In genomic region chr1:189715915-189716797, GRCm38 (mm10) we compare ENCODE assay signal across 9 mouse cellular contexts. TPM values are rescaled to one million over a fixed set of nuclear protein-coding genes. Genes with fewer than 3 reads are reported as not detected.
A peak's percentile ranks its signal among the peaks of the same experiment; 100 is the strongest.
DNase-seq lines count a peak whose midpoint lies in the region; ATAC-seq lines count a peak whose summit lies in the region.
"Had no signal": no experiment of that assay in that cellular context is flagged by ENCODE, and none has a peak within 500 bp of the region (broad histone marks: within the 10 kb centered on the region; RNA-seq: fewer than 3 reads in every experiment).

No protein-coding gene starts in this region.

- no peak overlapping the region for H3K9ac ChIP-seq in forebrain, embryonic 11.5 days (ENCODE audit: low read length)
- H3K9ac ChIP-seq: hindbrain, embryonic 14.5 days had no signal

- no peaks in the 10 kb centered on the region; the same call in 1 of the 2 replicates for H3K9me3 ChIP-seq in forebrain, embryonic 11.5 days (ENCODE audit: control insufficient read depth, low read length)

- no peak overlapping the region for H3K4me3 ChIP-seq in forebrain, embryonic 11.5 days (ENCODE audit: low read depth, low read length)

- peak; percentile 40; the same call in 1 of the 2 replicates for ATAC-seq in erythroblast, adult 5-6 weeks (replicated peaks; ENCODE audit: low FRiP score, poor library complexity, severe bottlenecking)
- ATAC-seq in megakaryocyte progenitor cell, adult 5-6 weeks (replicated peaks; ENCODE audit: poor library complexity): peak; percentile 70
- ATAC-seq in forebrain, embryonic 11.5 days (replicated peaks; ENCODE audit: low FRiP score): no peak

- DNase-seq in adrenal gland, adult (ENCODE audit: inconsistent age in 2 of 2, low spot score in 1 of 2): peak; percentile 24 to 60
- no peak for DNase-seq in adrenal gland, postnatal 4 days (ENCODE audit: low spot score in 2 of 2)
- DNase-seq in lung, adult 18-20 months: peak; percentile 33 to 42
- no peak for DNase-seq in lung, postnatal 14 days
- DNase-seq in forebrain, embryonic 11.5 days (ENCODE audit: low spot score): no peak
- DNase-seq in thymus, postnatal 0 days (ENCODE audit: low spot score): no peak

- 77% methylated on average over 19 of the region's 19 CpGs for WGBS in forebrain, embryonic 11.5 days

- H3K36me3 ChIP-seq in forebrain, embryonic 11.5 days (ENCODE audit: control insufficient read depth, insufficient read depth, low read length): no peaks in the 10 kb centered on the region

- no peaks in the 10 kb centered on the region for H3K27me3 ChIP-seq in forebrain, embryonic 11.5 days (ENCODE audit: control insufficient read depth, insufficient read depth, low read length)

- H3K4me1 ChIP-seq in forebrain, embryonic 11.5 days (replicated peaks; ENCODE audit: control insufficient read depth, insufficient read depth, low read length): no peaks in the 10 kb centered on the region

- H3K27ac ChIP-seq in forebrain, embryonic 11.5 days (ENCODE audit: low read depth, low read length): no peak overlapping the region
- H3K27ac ChIP-seq: hindbrain, embryonic 14.5 days had no signal

- no peak overlapping the region for H3K4me2 ChIP-seq in forebrain, embryonic 11.5 days (ENCODE audit: low read depth, low read length, severe bottlenecking)
- H3K4me2 ChIP-seq: hindbrain, embryonic 14.5 days had no signal

RNA-seq across cellular contexts. Expression of gene Ptpn14, which starts 11.9 kb away (rescaled TPM):
- total RNA-seq in adrenal gland, postnatal 4 days (2021): 10 to 100 TPM; 20.7 to 33.7 TPM
- 0.84 and 1.5 TPM in 2 replicates for total RNA-seq in erythroblast, adult 5-6 weeks (2015; ENCODE audit: low replicate concordance)
- total RNA-seq in erythroblast, adult 5-6 weeks (2017; ENCODE audit: low replicate concordance): 0.56 and 1.3 TPM in 2 replicates
- 0.39 and 1.1 TPM in 2 replicates for total RNA-seq in megakaryocyte progenitor cell, adult 5-6 weeks (2015)
- total RNA-seq in megakaryocyte progenitor cell, adult 5-6 weeks (2017): 0.37 and 0.64 TPM in 2 replicates
- 4.5 and 5.1 TPM in 2 replicates for polyA plus RNA-seq in forebrain, embryonic 11.5 days (2014; fragmentation: Nextera tagmentation; extraction: Ambion mirVana)
- polyA plus RNA-seq in thymus, postnatal 0 days (2015; fragmentation: Nextera tagmentation; extraction: Ambion mirVana): 11.8 and 12.3 TPM in 2 replicates

RNA-seq across cellular contexts. Expression of gene Cenpf, which starts 28.3 kb away (rescaled TPM):
- total RNA-seq in adrenal gland, postnatal 4 days (2021): 10 to 100 TPM; 28.6 to 30.1 TPM
- total RNA-seq in erythroblast, adult 5-6 weeks (2015; ENCODE audit: low replicate concordance): 55.6 and 67.6 TPM in 2 replicates
- total RNA-seq in erythroblast, adult 5-6 weeks (2017; ENCODE audit: low replicate concordance): 108 and 119 TPM in 2 replicates
- total RNA-seq in megakaryocyte progenitor cell, adult 5-6 weeks (2015): 31.3 and 34.9 TPM in 2 replicates
- total RNA-seq in megakaryocyte progenitor cell, adult 5-6 weeks (2017): 33.3 and 41.4 TPM in 2 replicates
- polyA plus RNA-seq in forebrain, embryonic 11.5 days (2014; fragmentation: Nextera tagmentation; extraction: Ambion mirVana): 127 and 150 TPM in 2 replicates
- 77.8 and 101 TPM in 2 replicates for polyA plus RNA-seq in thymus, postnatal 0 days (2015; fragmentation: Nextera tagmentation; extraction: Ambion mirVana)

Comparison
In these comparisons a context has a peak if more than half of its experiments do, and no peak if none do; other contexts are left out.
1. DNase-seq: peak in adrenal gland, adult (2 of 2) and lung, adult 18-20 months (2 of 2); none in adrenal gland, postnatal 4 days (0 of 2), lung, postnatal 14 days (single experiment), forebrain, embryonic 11.5 days (single experiment) and thymus, postnatal 0 days (single experiment).
2. RNA of gene Ptpn14, which starts 11.9 kb away (total RNA-seq): 20.7 to 33.7 TPM in adrenal gland, postnatal 4 days; 0.56 to 1.5 TPM in erythroblast, adult 5-6 weeks and 0.37 to 1.1 TPM in megakaryocyte progenitor cell, adult 5-6 weeks; every median in the first group is over 4 times any median in the second.